ENCODE assay signal across 16 mouse cellular contexts in genomic region chr10:84665713-84666260, GRCm38 (mm10). TPM values are rescaled to one million over a fixed set of nuclear protein-coding genes. Genes with fewer than 3 reads are reported as not detected.
DNase-seq lines count a peak whose midpoint lies in the region; ATAC-seq and TF ChIP-seq lines count a peak whose summit lies in the region.
"Had no signal": no experiment of that assay in that cellular context is flagged by ENCODE, and none has a peak within 500 bp of the region (broad histone marks: within the 10 kb centered on the region; RNA-seq: fewer than 3 reads in every experiment).

No protein-coding gene starts in this region.

- H3K9me3 ChIP-seq in heart, postnatal 0 days (replicated peaks; ENCODE audit: control insufficient read depth, low read length), result no peaks in the 10 kb centered on the region
- no peaks in the 10 kb centered on the region for H3K9me3 ChIP-seq in embryonic facial prominence, embryonic 10.5 days
- H3K9me3 ChIP-seq: neural tube, embryonic 13.5 days had no signal

- no peak for TF ChIP-seq EP300 in heart, postnatal 0 days (IDR thresholded peaks at IDR 0.05; ENCODE audit: low read depth)

- no peak overlapping the region for H3K9ac ChIP-seq in heart, postnatal 0 days (replicated peaks; ENCODE audit: low read depth, low read length)
- H3K9ac ChIP-seq: forebrain, postnatal 0 days; lung, embryonic 14.5 days; neural tube, embryonic 13.5 days had no signal

- no peaks in the 10 kb centered on the region for H3K4me1 ChIP-seq in heart, postnatal 0 days (ENCODE audit: control insufficient read depth, insufficient read depth)
- peaks cover 7% of the 10 kb centered on the region for H3K4me1 ChIP-seq in embryonic facial prominence, embryonic 10.5 days
- H3K4me1 ChIP-seq: neural tube, embryonic 13.5 days had no signal

- WGBS in heart, postnatal 0 days, result 44% methylated on average over 3 of the region's 3 CpGs
- WGBS in embryonic facial prominence, embryonic 10.5 days, result 26% methylated on average over 3 of the region's 3 CpGs

- 0 out of 2 replicates have a peak, but pooled peaks have one; percentile 4 for TF ChIP-seq CTCF in heart, postnatal 0 days (IDR thresholded peaks at IDR 0.05; ENCODE audit: low read depth)

- no peak for ATAC-seq in heart, postnatal 0 days (ENCODE audit: insufficient read depth, low read depth)
- ATAC-seq in activated CD4-positive, CD25-positive, alpha-beta regulatory T cell, adult 4 months, result no peak
- ATAC-seq: CD4-positive, CD25-positive, alpha-beta regulatory T cell, adult 4 months; forebrain, postnatal 0 days had no signal

- intact Hi-C loops in heart, postnatal 10 days (cut with DNase I), result no loop called here

- H3K4me2 ChIP-seq in heart, postnatal 0 days (ENCODE audit: low read depth, low read length), result no peak overlapping the region
- H3K4me2 ChIP-seq: lung, embryonic 14.5 days; neural tube, embryonic 13.5 days had no signal

- peaks cover 23% of the 10 kb centered on the region for H3K36me3 ChIP-seq in heart, postnatal 0 days (replicated peaks; ENCODE audit: control insufficient read depth, insufficient read depth, low read length)
- H3K36me3 ChIP-seq in embryonic facial prominence, embryonic 10.5 days (replicated peaks), result peaks cover 54% of the 10 kb centered on the region

- H3K4me3 ChIP-seq in heart, postnatal 0 days (ENCODE audit: low read depth, low read length), result no peak overlapping the region
- no peak overlapping the region for H3K4me3 ChIP-seq in embryonic facial prominence, embryonic 10.5 days
- H3K4me3 ChIP-seq: gastrocnemius, adult 2 months; megakaryocyte, embryonic 14.5 days; neural tube, embryonic 13.5 days had no signal

- H3K27ac ChIP-seq in heart, postnatal 0 days (ENCODE audit: low read depth), result no peak overlapping the region
- H3K27ac ChIP-seq in embryonic facial prominence, embryonic 10.5 days (replicated peaks), result no peak overlapping the region
- H3K27ac ChIP-seq: gastrocnemius, adult 2 months; neural tube, embryonic 13.5 days had no signal

- H3K27me3 ChIP-seq in heart, postnatal 0 days (ENCODE audit: control insufficient read depth, insufficient read depth, low read length), result no peaks in the 10 kb centered on the region
- no peaks in the 10 kb centered on the region for H3K27me3 ChIP-seq in embryonic facial prominence, embryonic 10.5 days (replicated peaks; ENCODE audit: low read depth, poor library complexity, severe bottlenecking)
- H3K27me3 ChIP-seq: megakaryocyte, embryonic 14.5 days; neural tube, embryonic 13.5 days had no signal

- DNase-seq in heart, postnatal 0 days (ENCODE audit: low spot score), result no peak
- no peak for DNase-seq in heart, postnatal 10 days
- DNase-seq in ZHBTc4 (ENCODE audit: low read depth, low spot score), result peak; percentile 19
- peak; percentile 17 for DNase-seq in embryonic facial prominence, embryonic 10.5 days (ENCODE audit: low spot score)
- peak; percentile 35 to 63 for DNase-seq in kidney, postnatal 25 days
- no peak for DNase-seq in urinary bladder, postnatal 36 days (ENCODE audit: low spot score in 2 of 2)
- DNase-seq: cerebellum, adult 9-10 months; forebrain, postnatal 0 days; gastrocnemius, adult 2 months; liver; lung, embryonic 14.5 days; thymus, postnatal 4 days had no signal

RNA-seq across cellular contexts. Expression of gene Polr3b, which starts 43.7 kb away (rescaled TPM):
- 7.7 and 8.2 TPM in 2 replicates for total RNA-seq in heart, postnatal 0 days (2014; rRNA removed; ENCODE audit: low replicate concordance)
- polyA plus RNA-seq in heart, postnatal 0 days (2015; fragmentation: Nextera tagmentation; extraction: Ambion mirVana), result 4.8 and 5.2 TPM in 2 replicates
- 10 to 100 TPM; 11.0 to 12.7 TPM for total RNA-seq in heart, postnatal 10 days (2021)
- 19.5 and 20.4 TPM in 2 replicates for polyA plus RNA-seq in embryonic facial prominence, embryonic 10.5 days (2016; fragmentation: Nextera tagmentation; extraction: Ambion mirVana)
- polyA plus RNA-seq in activated CD4-positive, CD25-positive, alpha-beta regulatory T cell, adult 4 months (2017; shearing (Covaris generic)), result 10 to 100 TPM; 11.8 to 13.3 TPM

Comparison
In these comparisons a context has a peak if more than half of its experiments do, and no peak if none do; other contexts are left out.
1. DNase-seq: peak in ZHBTc4 (single experiment), embryonic facial prominence, embryonic 10.5 days (single experiment) and kidney, postnatal 25 days (2 of 2); none in heart, postnatal 0 days (single experiment), heart, postnatal 10 days (0 of 2) and urinary bladder, postnatal 36 days (0 of 2).